Mouse (Mus musculus): ENCODE data around the gene Olfr467. TPM values are rescaled to one million over a fixed set of nuclear protein-coding genes. Genes with fewer than 3 reads are reported as not detected.
"Not testable (repeated sequence)": the region's sequence is repeated elsewhere in the genome, so short reads cannot be mapped to it uniquely, and the experiment has no call there.

Gene Olfr467
- polyA plus RNA-seq, 1 experiment from 2014 or later, result not detected

GRCm38 (mm10) chr7:107823867-107824266, 11.8 kb downstream of the Olfr467 start:
- not testable (repeated sequence) for ATAC-seq (ENCODE audit: low FRiP score, low TSS enrichment); H3K9ac ChIP-seq (ENCODE audit: low read depth, low read length); H3K27ac ChIP-seq (ENCODE audit: low read depth, low read length); H3K4me3 ChIP-seq (ENCODE audit: low read length); H3K36me3 ChIP-seq (ENCODE audit: control insufficient read depth, insufficient read depth, low read length); H3K27me3 ChIP-seq (ENCODE audit: control insufficient read depth, insufficient read depth, low read length); H3K4me2 ChIP-seq (replicated peaks; ENCODE audit: low read depth, low read length); H3K9me3 ChIP-seq (ENCODE audit: control insufficient read depth, low read length); H3K4me1 ChIP-seq (ENCODE audit: control insufficient read depth, insufficient read depth, low read length)
- WGBS, result 65% methylated on average over 2 of the region's 2 CpGs

GRCm38 (mm10) chr7:107825441-107825840, 13.4 kb downstream of the Olfr467 start, which contains the start of gene Olfr469:
Gene Olfr469, minus strand, starts transcription at chr7:107825541.
- not testable (repeated sequence) for H3K4me3 ChIP-seq (ENCODE audit: low read length); H3K9ac ChIP-seq (ENCODE audit: low read depth, low read length); H3K9me3 ChIP-seq (ENCODE audit: control insufficient read depth, low read length); H3K36me3 ChIP-seq (ENCODE audit: control insufficient read depth, insufficient read depth, low read length); H3K27me3 ChIP-seq (ENCODE audit: control insufficient read depth, insufficient read depth, low read length); H3K4me2 ChIP-seq (replicated peaks; ENCODE audit: low read depth, low read length); H3K27ac ChIP-seq (ENCODE audit: low read depth, low read length); ATAC-seq (ENCODE audit: low FRiP score, low TSS enrichment); H3K4me1 ChIP-seq (ENCODE audit: control insufficient read depth, insufficient read depth, low read length)

GRCm38 (mm10) chr7:107841719-107842118, 29.7 kb downstream of the Olfr467 start:
- H3K4me1 ChIP-seq (ENCODE audit: control insufficient read depth, insufficient read depth, low read length), result no peaks in the 10 kb centered on the region
- H3K9ac ChIP-seq (ENCODE audit: low read depth, low read length), result no peak overlapping the region
- WGBS, result 81% methylated on average over 1 of the region's 1 CpGs
- H3K27me3 ChIP-seq (ENCODE audit: control insufficient read depth, insufficient read depth, low read length), result no peaks in the 10 kb centered on the region
- H3K27ac ChIP-seq (ENCODE audit: low read depth, low read length), result no peak overlapping the region
- no peaks in the 10 kb centered on the region for H3K36me3 ChIP-seq (ENCODE audit: control insufficient read depth, insufficient read depth, low read length)
- H3K4me3 ChIP-seq (ENCODE audit: low read length), result no peak overlapping the region
- ATAC-seq (ENCODE audit: low FRiP score, low TSS enrichment), result no peak
- no peak overlapping the region for H3K4me2 ChIP-seq (replicated peaks; ENCODE audit: low read depth, low read length)
- no peaks in the 10 kb centered on the region for H3K9me3 ChIP-seq (ENCODE audit: control insufficient read depth, low read length)

GRCm38 (mm10) chr7:107847390-107847789, 35.3 kb downstream of the Olfr467 start, which contains the start of gene Olfr470:
Gene Olfr470, minus strand, starts transcription at chr7:107847490.
- not testable (repeated sequence) for ATAC-seq (ENCODE audit: low FRiP score, low TSS enrichment)

More at GRCm38 (mm10) chr7:107847390-107847789, 35.3 kb downstream of the Olfr467 start, which contains the start of gene Olfr470:
- 76% methylated on average over 1 of the region's 1 CpGs for WGBS
- H3K4me1 ChIP-seq (ENCODE audit: control insufficient read depth, insufficient read depth, low read length); H3K27ac ChIP-seq (ENCODE audit: low read depth, low read length); H3K27me3 ChIP-seq (ENCODE audit: control insufficient read depth, insufficient read depth, low read length); H3K9me3 ChIP-seq (ENCODE audit: control insufficient read depth, low read length); H3K4me2 ChIP-seq (replicated peaks; ENCODE audit: low read depth, low read length); H3K4me3 ChIP-seq (ENCODE audit: low read length); H3K9ac ChIP-seq (ENCODE audit: low read depth, low read length); H3K36me3 ChIP-seq (ENCODE audit: control insufficient read depth, insufficient read depth, low read length): not testable (repeated sequence)

Other genes starting within 250 kb of the Olfr467 start
- 17.5 and 24.8 TPM in 2 replicates for gene Olfml1, start 244.8 kb upstream of the Olfr467 start, polyA plus RNA-seq (2014; fragmentation: Nextera tagmentation; extraction: Ambion mirVana)
- 4.4 and 5.9 TPM in 2 replicates for gene Ppfibp2, start 217.1 kb upstream of the Olfr467 start, polyA plus RNA-seq (2014; fragmentation: Nextera tagmentation; extraction: Ambion mirVana)
- gene 5330417H12Rik, start 187.1 kb upstream of the Olfr467 start, polyA plus RNA-seq (2014; fragmentation: Nextera tagmentation; extraction: Ambion mirVana), result not detected in 2 replicates
- gene Cyb5r2, start 54.2 kb upstream of the Olfr467 start, polyA plus RNA-seq (2014; fragmentation: Nextera tagmentation; extraction: Ambion mirVana), result 0.10 and 0.30 TPM in 2 replicates
- not detected in 2 replicates for gene Ovch2, start 11.1 kb upstream of the Olfr467 start, polyA plus RNA-seq (2014; fragmentation: Nextera tagmentation; extraction: Ambion mirVana)
- not detected in 2 replicates for gene Olfr469, start 13.3 kb downstream of the Olfr467 start, polyA plus RNA-seq (2014; fragmentation: Nextera tagmentation; extraction: Ambion mirVana)
- gene Olfr470, start 35.2 kb downstream of the Olfr467 start, polyA plus RNA-seq (2014; fragmentation: Nextera tagmentation; extraction: Ambion mirVana), result not detected in 2 replicates
- gene Olfr472, start 85.6 kb downstream of the Olfr467 start, polyA plus RNA-seq (2014; fragmentation: Nextera tagmentation; extraction: Ambion mirVana), result not detected in 2 replicates
- gene Olfr473, start 118.2 kb downstream of the Olfr467 start, polyA plus RNA-seq (2014; fragmentation: Nextera tagmentation; extraction: Ambion mirVana), result not detected in 2 replicates
- gene Olfr474, start 142.4 kb downstream of the Olfr467 start, polyA plus RNA-seq (2014; fragmentation: Nextera tagmentation; extraction: Ambion mirVana), result not detected in 2 replicates
- not detected in 2 replicates for gene Olfr476, start 152.5 kb downstream of the Olfr467 start, polyA plus RNA-seq (2014; fragmentation: Nextera tagmentation; extraction: Ambion mirVana)
- gene Olfr477, start 174.4 kb downstream of the Olfr467 start, polyA plus RNA-seq (2014; fragmentation: Nextera tagmentation; extraction: Ambion mirVana), result not detected in 2 replicates
- gene Olfr478, start 221.7 kb downstream of the Olfr467 start, polyA plus RNA-seq (2014; fragmentation: Nextera tagmentation; extraction: Ambion mirVana), result not detected in 2 replicates
- gene Olfr479, start 238.4 kb downstream of the Olfr467 start, polyA plus RNA-seq (2014; fragmentation: Nextera tagmentation; extraction: Ambion mirVana), result not detected in 2 replicates